Mouse (Mus musculus) myocyte (in vitro differentiated cells): ENCODE measurements around the gene Mapk8ip1. TPM values are rescaled to one million over a fixed set of nuclear protein-coding genes. Genes with fewer than 3 reads are reported as not detected.

Experiments
- H3K27me3 ChIP-seq: one replicate; pipeline ENCODE4 v1.6.1; 2011; ENCODE audit not compliant: control insufficient read depth, insufficient read depth, insufficient read length
- H3K36me3 ChIP-seq: one replicate; pipeline ENCODE4 v1.6.1; 2011; ENCODE audit not compliant: control insufficient read depth, insufficient read depth
- H3K4me2 ChIP-seq: one replicate; pipeline ENCODE4 v1.6.1; 2011; ENCODE audit warnings: low read depth, control low read depth
- H3K4me3 ChIP-seq: one replicate; pipeline ENCODE4 v1.5.1; 2011; ENCODE audit warnings: mild to moderate bottlenecking, control low read depth, moderate library complexity
- H3K79me2 ChIP-seq: one replicate; pipeline ENCODE4 v1.6.1; 2011; ENCODE audit not compliant: control insufficient read depth, insufficient read depth
- H3ac ChIP-seq: one replicate; pipeline ENCODE4 v1.6.1; 2011; ENCODE audit not compliant: control insufficient read depth, insufficient read length
- CEBPB ChIP-seq: IDR thresholded peaks from 2 replicates; pipeline ENCODE4 v1.6.1; 2011; ENCODE audit warnings: mild to moderate bottlenecking, moderate library complexity; ENCODE audit not compliant: poor library complexity, insufficient read depth, severe bottlenecking
- E2F4 ChIP-seq: IDR thresholded peaks from one replicate; pipeline ENCODE4 v1.6.1; 2011; ENCODE audit warnings: mild to moderate bottlenecking, control low read depth, moderate library complexity; ENCODE audit not compliant: insufficient read depth
- MAX ChIP-seq: IDR thresholded peaks from one replicate; pipeline ENCODE4 v1.6.1; 2011; ENCODE audit warnings: low read depth, mild to moderate bottlenecking, control low read depth
- MYOD1 ChIP-seq, 3 experiments: IDR thresholded peaks; one replicate each; pipeline ENCODE4 v1.6.1; 2011; ENCODE audit warnings: control low read depth in 2 of 3, low read depth in 2 of 3, mild to moderate bottlenecking in 2 of 3, moderate library complexity in 1 of 3; ENCODE audit not compliant: insufficient read length in 2 of 3, control insufficient read depth in 1 of 3
- MYOG ChIP-seq, 3 experiments: IDR thresholded peaks; one replicate each; pipeline ENCODE4 v1.6.1; 2011; ENCODE audit warnings: control low read depth in 2 of 3, low read depth in 2 of 3, mild to moderate bottlenecking in 2 of 3; ENCODE audit not compliant: insufficient read length in 2 of 3, control insufficient read depth in 1 of 3, insufficient read depth in 1 of 3
- POLR2A ChIP-seq: IDR thresholded peaks from one replicate; pipeline ENCODE4 v1.6.1; 2011; ENCODE audit warnings: low read depth, mild to moderate bottlenecking, control low read depth, moderate library complexity; ENCODE audit not compliant: insufficient read length
- POLR2AphosphoS2 ChIP-seq: IDR thresholded peaks from one replicate; pipeline ENCODE4 v1.6.1; 2011; ENCODE audit warnings: low read depth, control low read depth; ENCODE audit not compliant: insufficient read length
- REST ChIP-seq: IDR thresholded peaks from one replicate; pipeline ENCODE4 v1.6.1; 2011; ENCODE audit warnings: mild to moderate bottlenecking, control low read depth, moderate library complexity; ENCODE audit not compliant: insufficient read depth, insufficient read length
- SRF ChIP-seq: IDR thresholded peaks from one replicate; pipeline ENCODE4 v1.6.1; 2011; ENCODE audit warnings: low read depth; ENCODE audit not compliant: control insufficient read depth, insufficient read length
- TCF12 ChIP-seq: IDR thresholded peaks from one replicate; pipeline ENCODE4 v1.6.1; 2011; ENCODE audit warnings: mild to moderate bottlenecking, control low read depth; ENCODE audit not compliant: poor library complexity, insufficient read depth, severe bottlenecking
- TCF3 ChIP-seq: IDR thresholded peaks from one replicate; pipeline ENCODE4 v1.6.1; 2011; ENCODE audit warnings: low read depth, control low read depth; ENCODE audit not compliant: insufficient read length
- USF1 ChIP-seq: IDR thresholded peaks from one replicate; pipeline ENCODE4 v1.6.1; 2011; ENCODE audit warnings: low read depth, mild to moderate bottlenecking, control low read depth, moderate library complexity
- polyA plus RNA-seq: library from polyadenylated mRNA; unstranded; fragments of >200 nt; fragmentation: generic; extraction: Trizol; gene quantifications from one replicate; pipeline ENCODE4 v1.2.1, GENCODE M21; 2012; ENCODE audit warnings: missing spikeins

Mapk8ip1 gene
- polyA plus RNA-seq, 1 experiment, result 34.7 TPM

- Histone ChIP-seq H3ac (no peak overlapping the region), H3K4me3 (no peak overlapping the region), H3K4me2 (no peak overlapping the region), H3K27me3 (no peaks in the 10 kb centered on the region), H3K36me3 (peaks cover 4% of the 10 kb centered on the region), H3K79me2 (peaks cover 11% of the 10 kb centered on the region)
- no peak for TF ChIP-seq POLR2AphosphoS2
Measured at GRCm38 (mm10) chr2:92427882-92428281, 26.8 kb upstream of the Mapk8ip1 start.

DNA sequence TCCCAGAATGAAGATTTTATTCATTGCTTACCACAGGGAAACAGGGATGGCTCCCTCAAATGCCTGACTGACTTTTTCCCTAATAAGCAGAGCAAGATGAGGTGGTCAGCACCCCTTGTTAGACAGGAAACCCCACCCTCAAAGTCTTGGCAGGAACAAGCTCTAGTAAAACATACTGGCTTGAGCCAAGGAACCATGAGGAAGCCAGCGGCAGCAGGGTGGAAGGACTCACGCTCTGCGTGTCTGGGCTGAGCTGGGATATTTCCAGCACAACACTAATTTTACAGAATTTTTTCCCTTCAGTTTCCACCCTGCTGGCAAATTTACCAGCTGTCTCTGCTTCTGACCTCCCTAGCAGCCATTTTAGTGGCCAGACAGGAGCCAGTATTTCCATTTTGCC, 25.4 kb upstream of the Mapk8ip1 start:
- no peak overlapping the region for H3K4me3 ChIP-seq
- H3K27me3 ChIP-seq, result no peaks in the 10 kb centered on the region
- no peak overlapping the region for H3ac ChIP-seq
- H3K4me2 ChIP-seq, result no peak overlapping the region
- TF ChIP-seq POLR2A (no peak), MYOD1 (IDR thresholded peaks at IDR 0.05; ENCODE audit: control insufficient read depth in 1 of 3, insufficient read length in 2 of 3, low read depth in 2 of 3) (no peak), USF1 (no peak), SRF (no peak), POLR2AphosphoS2 (no peak), TCF12 (no peak), E2F4 (no peak), REST (no peak), MYOG (IDR thresholded peaks at IDR 0.05; ENCODE audit: control insufficient read depth in 1 of 3, insufficient read depth in 1 of 3, insufficient read length in 2 of 3, low read depth in 2 of 3) (no peak), TCF3 (no peak), CEBPB (no peak), MAX (no peak)
- peaks cover 11% of the 10 kb centered on the region for H3K36me3 ChIP-seq
- H3K79me2 ChIP-seq, result peaks cover 6% of the 10 kb centered on the region

- H3K4me2 ChIP-seq, result no peak overlapping the region
- H3ac ChIP-seq, result no peak overlapping the region
- no peaks in the 10 kb centered on the region for H3K27me3 ChIP-seq
- TF ChIP-seq USF1 (no peak), E2F4 (no peak), REST (no peak), MAX (no peak), MYOD1 (IDR thresholded peaks at IDR 0.05; ENCODE audit: control insufficient read depth in 1 of 3, insufficient read length in 2 of 3, low read depth in 2 of 3) (no peak), MYOG (IDR thresholded peaks at IDR 0.05; ENCODE audit: control insufficient read depth in 1 of 3, insufficient read depth in 1 of 3, insufficient read length in 2 of 3, low read depth in 2 of 3) (no peak), SRF (no peak), TCF12 (no peak), POLR2A (no peak), CEBPB (no peak), POLR2AphosphoS2 (no peak), TCF3 (no peak)
- H3K36me3 ChIP-seq, result peaks cover 20% of the 10 kb centered on the region
- H3K4me3 ChIP-seq, result no peak overlapping the region
- peaks cover 6% of the 10 kb centered on the region for H3K79me2 ChIP-seq
Measured at GRCm38 (mm10) chr2:92425366-92425765, 24.3 kb upstream of the Mapk8ip1 start.

- Histone ChIP-seq H3ac (no peak overlapping the region), H3K4me2 (no peak overlapping the region), H3K4me3 (no peak overlapping the region), H3K27me3 (no peaks in the 10 kb centered on the region), H3K79me2 (peaks cover 6% of the 10 kb centered on the region), H3K36me3 (peaks cover 23% of the 10 kb centered on the region)
- TF ChIP-seq USF1, result no peak
- TF ChIP-seq MYOD1 (IDR thresholded peaks at IDR 0.05; ENCODE audit: control insufficient read depth in 1 of 3, insufficient read length in 2 of 3, low read depth in 2 of 3), result no peak
- TF ChIP-seq TCF12, result no peak
Measured at GRCm38 (mm10) chr2:92424462-92425308, 23.6 kb upstream of the Mapk8ip1 start.

DNA sequence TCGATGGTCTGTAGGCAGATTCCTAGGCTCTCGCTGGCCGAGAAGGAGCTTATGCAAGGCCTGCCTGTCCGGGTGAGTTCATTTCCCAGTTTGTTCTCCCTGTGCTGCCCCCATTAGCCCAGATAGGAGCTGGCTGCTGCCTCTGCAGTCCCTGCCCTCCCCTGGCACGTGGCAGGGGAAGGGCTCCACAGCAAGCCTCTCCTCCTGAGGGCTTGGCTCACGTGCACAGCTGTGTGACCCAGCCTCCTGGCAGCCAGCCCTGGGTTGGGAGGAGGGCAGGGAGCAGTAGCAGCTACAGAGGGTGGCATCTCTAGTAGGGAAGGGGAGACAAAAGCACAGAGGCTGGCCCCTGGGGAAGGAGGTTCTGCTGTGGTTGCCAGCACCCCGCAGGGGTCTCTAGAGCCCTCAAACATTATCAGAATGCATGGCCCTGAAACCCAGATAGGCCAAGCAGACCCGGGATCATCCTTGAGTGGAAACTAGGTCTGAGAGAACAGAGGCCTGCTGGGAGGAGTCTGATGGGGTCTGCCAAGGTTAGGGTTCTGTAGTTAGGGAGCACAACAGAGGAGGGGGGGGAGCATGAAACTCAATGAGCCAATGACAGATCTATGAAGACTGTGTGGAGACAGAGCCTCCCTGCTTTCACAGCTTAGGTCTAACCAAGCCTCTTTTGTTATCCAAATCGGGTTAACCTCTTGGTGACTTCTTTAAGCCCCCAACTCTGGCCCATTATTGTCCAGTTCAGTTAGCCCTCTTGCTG, 22.8 kb upstream of the Mapk8ip1 start:
- TF ChIP-seq MYOG (IDR thresholded peaks at IDR 0.05; ENCODE audit: control insufficient read depth in 1 of 3, insufficient read depth in 1 of 3, insufficient read length in 2 of 3, low read depth in 2 of 3) (peak in 1 of 3 experiments; percentile 67), REST (no peak), MYOD1 (IDR thresholded peaks at IDR 0.05; ENCODE audit: control insufficient read depth in 1 of 3, insufficient read length in 2 of 3, low read depth in 2 of 3) (no peak)
- Histone ChIP-seq H3K4me2 (no peak overlapping the region), H3ac (no peak overlapping the region)

More for the DNA sequence above, 22.8 kb upstream of the Mapk8ip1 start:
- Histone ChIP-seq H3K36me3 (peaks cover 30% of the 10 kb centered on the region), H3K27me3 (no peaks in the 10 kb centered on the region), H3K79me2 (peaks cover 6% of the 10 kb centered on the region), H3K4me3 (no peak overlapping the region)
